Mouse (Mus musculus) neural tube, embryonic 14.5 days (tissue): Measurements from ENCODE around the gene Fbxl8. TPM values are rescaled to one million over a fixed set of nuclear protein-coding genes. Genes with fewer than 3 reads are reported as not detected.

ENCODE experiments used
- ATAC-seq: fragments of 200-750 bp; cut with Nextera tagmentation; 2 replicates; pipeline ENCODE4 v1.8.0; 2017; ENCODE audit warnings: low read depth, mild to moderate bottlenecking, moderate TSS enrichment, moderate library complexity
- H3K27ac ChIP-seq: fragments of 300-500 bp; sonication (generic); 2 replicates; pipeline ENCODE4 v1.5.1; 2014; ENCODE audit warnings: low read depth, mild to moderate bottlenecking, control low read depth, low read length, moderate library complexity, mixed read lengths
- H3K27me3 ChIP-seq: fragments of 300-500 bp; sonication (generic); 2 replicates; pipeline ENCODE4 v1.6.1; 2014; ENCODE audit warnings: low read length; ENCODE audit not compliant: control insufficient read depth, insufficient read depth
- H3K36me3 ChIP-seq: fragments of 300-500 bp; sonication (generic); 2 replicates; pipeline ENCODE4 v1.6.1; 2014; ENCODE audit warnings: low read length, mixed read lengths; ENCODE audit not compliant: control insufficient read depth, insufficient read depth
- H3K4me1 ChIP-seq: fragments of 300-500 bp; sonication (generic); 2 replicates; pipeline ENCODE4 v1.6.1; 2014; ENCODE audit warnings: low read length; ENCODE audit not compliant: control insufficient read depth, insufficient read depth
- H3K4me2 ChIP-seq: fragments of 300-500 bp; sonication (generic); 2 replicates; pipeline ENCODE4 v1.6.1; 2014; ENCODE audit warnings: mild to moderate bottlenecking, low read depth, low read length, control low read depth
- H3K4me3 ChIP-seq: fragments of 300-500 bp; sonication (generic); 2 replicates; pipeline ENCODE4 v1.5.1; 2014; ENCODE audit warnings: low read depth, low read length, control low read depth, mixed read lengths
- H3K9ac ChIP-seq: fragments of 300-500 bp; sonication (generic); replicated peaks from 2 replicates; pipeline ENCODE4 v1.6.1; 2014; ENCODE audit warnings: low read depth, mild to moderate bottlenecking, control low read depth, low read length, mixed read lengths
- H3K9me3 ChIP-seq: fragments of 300-500 bp; sonication (generic); 2 replicates; pipeline ENCODE4 v1.6.1; 2016; ENCODE audit warnings: low read length; ENCODE audit not compliant: control insufficient read depth
- WGBS: fragments of 180-500 bp; shearing (Covaris S2); extraction: QIAGEN DNeasy Blood & Tissue Kit; methylation state at CpG from one replicate; pipeline ENCODE4 v1.1.7; 2014; 5-methylcytosine and 5-hydroxymethylcytosine counted together
- polyA plus RNA-seq: library from polyadenylated mRNA; unstranded; fragments of >200 nt; fragmentation: Nextera tagmentation; extraction: Ambion mirVana; gene quantifications from 2 replicates; pipeline ENCODE4 v1.2.1, GENCODE M21; 2014

Gene Fbxl8
- polyA plus RNA-seq, 1 experiment from 2014 or later: 0.96 TPM

GRCm38 (mm10) chr8:105265128-105265527 lies 680 bp downstream of the Fbxl8 start:
- WGBS: 6% methylated on average over 10 of the region's 10 CpGs
- Histone ChIP-seq H3K4me1 (peaks cover 11% of the 10 kb centered on the region), H3K9me3 (no peaks in the 10 kb centered on the region), H3K36me3 (no peaks in the 10 kb centered on the region), H3K4me2 (peak overlapping the region; percentile 80; the same call in 1 of the 2 replicates), H3K27ac (no peak overlapping the region), H3K27me3 (peaks cover 58% of the 10 kb centered on the region), H3K9ac (no peak overlapping the region), H3K4me3 (peak overlapping the region; percentile 62; the same call in 1 of the 2 replicates)
- ATAC-seq: no peak

GRCm38 (mm10) chr8:105266775-105267174 lies 2.3 kb downstream of the Fbxl8 start:
- H3K27me3 ChIP-seq: peaks cover 59% of the 10 kb centered on the region
- H3K4me3 ChIP-seq: no peak overlapping the region

GRCm38 (mm10) chr8:105268342-105269074 lies 4.1 kb downstream of the Fbxl8 start:
- peak overlapping the region; percentile 43 for H3K9ac ChIP-seq
- peaks cover 63% of the 10 kb centered on the region for H3K27me3 ChIP-seq
- ATAC-seq: peak; percentile 87
- peaks cover 11% of the 10 kb centered on the region for H3K4me1 ChIP-seq
- H3K27ac ChIP-seq: 0 out of 2 replicates have a peak overlapping the region, but pooled peaks have one; percentile 22
- WGBS: under 1% methylated on average over 65 of the region's 65 CpGs
- no peaks in the 10 kb centered on the region for H3K9me3 ChIP-seq
- peak overlapping the region; percentile 39 for H3K4me3 ChIP-seq
- no peaks in the 10 kb centered on the region for H3K36me3 ChIP-seq
- peak overlapping the region; percentile 79 for H3K4me2 ChIP-seq

More at GRCm38 (mm10) chr8:105266775-105267174, 2.3 kb downstream of the Fbxl8 start:
- Histone ChIP-seq H3K9ac (no peak overlapping the region), H3K27ac (no peak overlapping the region), H3K4me2 (no peak overlapping the region), H3K36me3 (no peaks in the 10 kb centered on the region), H3K4me1 (peaks cover 11% of the 10 kb centered on the region), H3K9me3 (no peaks in the 10 kb centered on the region)
- ATAC-seq: no peak
- 11% methylated on average over 13 of the region's 13 CpGs for WGBS

GRCm38 (mm10) chr8:105269075-105269458 lies 4.6 kb downstream of the Fbxl8 start:
- Histone ChIP-seq H3K4me1 (peaks cover 11% of the 10 kb centered on the region), H3K27ac (no peak overlapping the region), H3K27me3 (peaks cover 65% of the 10 kb centered on the region), H3K36me3 (no peaks in the 10 kb centered on the region), H3K9ac (peak overlapping the region; percentile 43), H3K4me2 (peak overlapping the region; percentile 79), H3K4me3 (peak overlapping the region; percentile 39), H3K9me3 (no peaks in the 10 kb centered on the region)
- WGBS: under 1% methylated on average over 10 of the region's 10 CpGs
- peak; percentile 22; the same call in 1 of the 2 replicates for ATAC-seq

- peak within 1 kb of the TSS; percentile 39 for H3K4me3 ChIP-seq
- WGBS: under 1% methylated on average over 42 of the region's 42 CpGs
- H3K4me2 ChIP-seq: peak within 1 kb of the TSS; percentile 79
- peak within 1 kb of the TSS; percentile 43 for H3K9ac ChIP-seq
- H3K9me3 ChIP-seq: no peaks in the 10 kb centered on the region
- no peaks in the 10 kb centered on the region for H3K36me3 ChIP-seq
- H3K27me3 ChIP-seq: peaks cover 69% of the 10 kb centered on the region
- no peak within 1 kb of the TSS for H3K27ac ChIP-seq
- peaks cover 11% of the 10 kb centered on the region for H3K4me1 ChIP-seq
- ATAC-seq: no peak; the same call in 1 of the 2 replicates
Observed at GRCm38 (mm10) chr8:105269461-105269947, 5.1 kb downstream of the Fbxl8 start, which contains the start of gene Hsf4. TSS of gene Hsf4 (plus strand) at chr8:105269801.

- 2% methylated on average over 39 of the region's 39 CpGs for WGBS
- Histone ChIP-seq H3K4me3 (peak overlapping the region; percentile 39), H3K27ac (no peak overlapping the region), H3K36me3 (no peaks in the 10 kb centered on the region), H3K9me3 (no peaks in the 10 kb centered on the region), H3K4me1 (peaks cover 11% of the 10 kb centered on the region), H3K27me3 (peaks cover 68% of the 10 kb centered on the region), H3K4me2 (peak overlapping the region; percentile 79), H3K9ac (no peak overlapping the region)
- no peak for ATAC-seq
Observed at GRCm38 (mm10) chr8:105270101-105270915, 5.9 kb downstream of the Fbxl8 start.

GRCm38 (mm10) chr8:105270916-105271186 lies 6.4 kb downstream of the Fbxl8 start:
- Histone ChIP-seq H3K9ac (no peak overlapping the region), H3K4me2 (0 out of 2 replicates have a peak overlapping the region, but pooled peaks have one; percentile 5), H3K9me3 (no peaks in the 10 kb centered on the region), H3K4me1 (peaks cover 11% of the 10 kb centered on the region), H3K27ac (no peak overlapping the region), H3K4me3 (no peak overlapping the region), H3K27me3 (peaks cover 64% of the 10 kb centered on the region), H3K36me3 (no peaks in the 10 kb centered on the region)
- ATAC-seq: no peak
- 2% methylated on average over 11 of the region's 11 CpGs for WGBS

GRCm38 (mm10) chr8:105275387-105275786 lies 10.9 kb downstream of the Fbxl8 start:
- Histone ChIP-seq H3K4me3 (no peak overlapping the region), H3K9ac (no peak overlapping the region), H3K9me3 (no peaks in the 10 kb centered on the region), H3K27me3 (peaks cover 42% of the 10 kb centered on the region), H3K4me1 (peaks cover 2% of the 10 kb centered on the region; the same call in 1 of the 2 replicates), H3K27ac (no peak overlapping the region), H3K4me2 (peak overlapping the region; percentile 61; the same call in 1 of the 2 replicates), H3K36me3 (0 out of 2 replicates have a peak, but pooled peaks cover 6% of the 10 kb centered on the region)
- no peak for ATAC-seq
- 10% methylated on average over 11 of the region's 11 CpGs for whole genome bisulfite sequencing
